Mouse (Mus musculus) kidney, adult 2 months (tissue): ENCODE measurements around the gene Ksr1.

Experiments
- CTCF ChIP-seq: fragments of 200-500 bp; conservative IDR thresholded peaks from 2 replicates; pipeline ENCODE4 v1.5.1; 2011; ENCODE audit warnings: low read depth, mild to moderate bottlenecking, control low read depth, low read length, moderate library complexity, mixed read lengths; ENCODE audit not compliant: insufficient read depth, insufficient read length
- POLR2A ChIP-seq: fragments of 200-500 bp; IDR thresholded peaks from one replicate; pipeline ENCODE4 v1.6.1; 2011; ENCODE audit warnings: low read depth, low read length, control low read depth

DNA sequence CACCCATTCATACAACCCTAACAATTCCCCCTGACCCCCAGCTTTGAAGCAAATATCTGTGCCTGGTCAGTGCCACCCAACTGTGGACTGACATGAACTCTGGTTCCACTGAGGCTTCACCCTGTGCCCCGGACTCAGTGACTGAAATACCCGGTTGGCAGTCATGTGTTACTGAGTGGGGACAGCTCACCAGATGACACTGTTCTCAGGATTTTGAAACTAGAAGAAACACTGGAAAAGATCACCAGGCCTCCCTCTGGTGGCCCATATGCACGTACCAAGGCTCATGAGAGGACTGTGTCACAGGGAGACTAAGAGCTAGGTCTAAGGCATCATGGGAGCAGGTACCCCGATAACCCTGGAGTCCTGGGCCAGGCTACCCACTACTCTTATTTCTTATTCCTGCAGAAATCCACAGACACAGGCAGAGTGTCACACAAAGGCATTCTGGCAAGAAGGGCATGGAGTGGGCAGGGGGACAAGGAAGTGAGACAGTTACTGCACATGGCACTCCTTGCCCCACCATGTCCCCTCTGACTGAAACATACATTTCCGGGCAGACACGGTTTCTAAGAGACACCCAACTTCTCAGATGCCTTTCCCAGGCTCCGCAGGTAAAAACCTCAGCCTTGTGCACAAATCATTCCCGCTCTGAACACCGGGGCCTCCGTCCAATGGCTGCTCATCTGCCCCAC, 34.2 kb downstream of the Ksr1 start:
- TF ChIP-seq CTCF, result no peak
- no peak for TF ChIP-seq POLR2A
